Mouse (Mus musculus) kidney, adult 2 months (tissue): ENCODE measurements around the gene Trmt1l. TPM values are rescaled to one million over a fixed set of nuclear protein-coding genes. Genes with fewer than 3 reads are reported as not detected.

Source experiments
- DNase-seq: peaks from one replicate; pipeline ENCODE4 v3.0.0; 2021
- H3K27ac ChIP-seq: fragments of 200-500 bp; 2 replicates; pipeline ENCODE4 v1.5.1; 2012; ENCODE audit warnings: low read depth, low read length, control low read depth, inconsistent platforms; ENCODE audit not compliant: insufficient read depth
- H3K27me3 ChIP-seq: fragments of 200-500 bp; replicated peaks from 2 replicates; pipeline ENCODE4 v1.6.1; 2012; ENCODE audit warnings: mild to moderate bottlenecking, moderate library complexity, low read length, inconsistent platforms; ENCODE audit not compliant: control insufficient read depth, insufficient read depth
- H3K36me3 ChIP-seq: fragments of 200-500 bp; 2 replicates; pipeline ENCODE4 v1.6.1; 2012; ENCODE audit warnings: mild to moderate bottlenecking, moderate library complexity, low read length, inconsistent platforms; ENCODE audit not compliant: control insufficient read depth, insufficient read depth
- H3K4me1 ChIP-seq: fragments of 200-500 bp; 2 replicates; pipeline ENCODE4 v1.6.1; 2011; ENCODE audit warnings: low read length; ENCODE audit not compliant: control insufficient read depth, insufficient read depth
- H3K4me3 ChIP-seq: fragments of 200-500 bp; 2 replicates; pipeline ENCODE4 v1.5.1; 2011; ENCODE audit warnings: mild to moderate bottlenecking, low read depth, low read length, control low read depth; ENCODE audit not compliant: insufficient read depth
- CTCF ChIP-seq: fragments of 200-500 bp; conservative IDR thresholded peaks from 2 replicates; pipeline ENCODE4 v1.5.1; 2011; ENCODE audit warnings: low read depth, mild to moderate bottlenecking, control low read depth, low read length, moderate library complexity, mixed read lengths; ENCODE audit not compliant: insufficient read depth, insufficient read length
- POLR2A ChIP-seq: fragments of 200-500 bp; IDR thresholded peaks from one replicate; pipeline ENCODE4 v1.6.1; 2011; ENCODE audit warnings: low read depth, low read length, control low read depth
- WGBS: fragments of 180-500 bp; shearing (Covaris S2); methylation state at CpG from one replicate; pipeline ENCODE4 v1.1.7; 2018; 5-methylcytosine and 5-hydroxymethylcytosine counted together
- polyA plus RNA-seq: library from polyadenylated mRNA; depleted of rRNA; stranded (reverse); fragments of >200 nt; gene quantifications from 2 replicates; pipeline ENCODE4 v1.2.3, GENCODE M21; 2012

The Trmt1l gene
- polyA plus RNA-seq, 1 experiment = 14.7 TPM

GRCm38 (mm10) chr1:151435431-151435830 is 7.1 kb downstream of the Trmt1l start:
- peaks cover 8% of the 10 kb centered on the region for H3K36me3 ChIP-seq
- no peaks in the 10 kb centered on the region for H3K4me1 ChIP-seq
- no peak overlapping the region for H3K27ac ChIP-seq
- WGBS = 92% methylated on average over 6 of the region's 6 CpGs
- DNase-seq = no peak
- TF ChIP-seq CTCF (no peak), POLR2A (no peak)
- no peaks in the 10 kb centered on the region for H3K27me3 ChIP-seq
- H3K4me3 ChIP-seq = no peak overlapping the region

DNA sequence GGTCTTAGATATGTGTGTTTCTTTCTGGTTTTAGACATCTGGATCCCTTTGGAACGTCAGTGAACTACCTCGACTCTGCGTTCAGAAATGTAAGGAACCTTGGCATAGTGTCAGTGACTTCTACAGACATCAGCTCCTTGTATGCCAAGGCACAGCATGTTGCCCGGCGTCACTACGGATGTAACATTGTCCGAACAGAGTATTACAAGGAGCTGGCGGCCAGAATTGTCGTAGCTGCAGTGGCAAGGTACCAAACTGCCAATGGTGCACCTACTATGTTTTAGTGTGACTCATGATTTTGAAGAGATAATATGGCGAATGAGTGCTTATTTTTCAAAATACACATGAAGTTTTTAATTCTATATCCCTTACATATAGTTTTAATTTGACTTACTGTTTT is 21.5 kb downstream of the Trmt1l start:
- H3K4me3 ChIP-seq = no peak overlapping the region
- peaks cover 13% of the 10 kb centered on the region for H3K36me3 ChIP-seq
- H3K4me1 ChIP-seq = no peaks in the 10 kb centered on the region
- 96% methylated on average over 10 of the region's 10 CpGs for WGBS
- H3K27me3 ChIP-seq = no peaks in the 10 kb centered on the region
- no peak for TF ChIP-seq CTCF
- no peak for TF ChIP-seq POLR2A
- no peak overlapping the region for H3K27ac ChIP-seq
- DNase-seq = no peak

GRCm38 (mm10) chr1:151450851-151451250 is 22.5 kb downstream of the Trmt1l start:
- no peak for TF ChIP-seq CTCF
- TF ChIP-seq POLR2A = no peak
- Histone ChIP-seq H3K4me3 (no peak overlapping the region), H3K36me3 (peaks cover 10% of the 10 kb centered on the region), H3K4me1 (no peaks in the 10 kb centered on the region), H3K27ac (no peak overlapping the region), H3K27me3 (no peaks in the 10 kb centered on the region)
- WGBS = 89% methylated on average over 2 of the region's 2 CpGs
- DNase-seq = no peak

DNA sequence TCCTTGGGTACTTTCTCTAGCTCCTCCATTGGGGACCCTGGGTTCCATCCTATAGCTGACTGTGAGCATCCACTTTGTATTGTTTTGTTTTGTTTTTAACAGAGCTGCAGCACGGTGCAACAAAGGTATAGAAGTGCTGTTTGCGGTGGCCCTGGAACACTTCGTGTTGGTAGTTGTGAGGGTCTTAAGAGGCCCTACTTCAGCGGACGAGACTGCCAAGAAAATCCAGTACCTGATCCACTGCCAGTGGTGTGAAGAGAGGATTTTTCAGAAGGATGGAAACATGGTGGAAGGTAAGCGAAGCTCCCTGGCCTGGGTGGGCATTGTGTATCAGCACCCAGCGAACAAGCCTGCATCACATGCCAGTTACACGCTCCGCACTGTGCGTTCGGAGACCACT is 23.6 kb downstream of the Trmt1l start:
- H3K27me3 ChIP-seq = no peaks in the 10 kb centered on the region
- TF ChIP-seq CTCF (no peak), POLR2A (no peak)
- H3K4me1 ChIP-seq = no peaks in the 10 kb centered on the region
- 98% methylated on average over 11 of the region's 11 CpGs for WGBS
- H3K4me3 ChIP-seq = no peak overlapping the region
- no peak for DNase-seq
- peaks cover 5% of the 10 kb centered on the region for H3K36me3 ChIP-seq
- no peak overlapping the region for H3K27ac ChIP-seq

DNA sequence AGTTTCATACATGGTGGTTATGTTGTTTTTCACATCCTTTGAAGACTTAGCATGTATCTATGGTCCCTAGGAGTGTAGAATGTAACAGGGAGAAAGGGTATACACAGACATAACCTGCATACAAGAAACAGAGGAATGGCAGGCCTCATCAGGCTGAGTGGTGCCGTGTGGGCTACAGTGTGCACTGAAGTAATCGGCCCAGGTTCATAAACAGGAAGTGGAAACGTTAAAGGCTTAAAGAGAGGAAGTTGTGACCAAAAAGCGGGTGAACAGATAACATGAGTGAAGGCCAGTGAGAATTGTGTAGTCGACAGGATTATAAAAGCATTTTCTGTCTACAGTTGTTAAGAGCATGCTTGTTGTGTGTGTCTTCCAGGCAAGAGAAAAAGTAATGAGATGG is 28.7 kb downstream of the Trmt1l start:
- Histone ChIP-seq H3K27ac (no peak overlapping the region), H3K4me1 (no peaks in the 10 kb centered on the region), H3K36me3 (peaks cover 3% of the 10 kb centered on the region), H3K4me3 (no peak overlapping the region), H3K27me3 (no peaks in the 10 kb centered on the region)
- 65% methylated on average over 5 of the region's 5 CpGs for WGBS
- DNase-seq = no peak
- no peak for TF ChIP-seq POLR2A
- TF ChIP-seq CTCF = no peak

GRCm38 (mm10) chr1:151461265-151461664 is 32.9 kb downstream of the Trmt1l start:
- TF ChIP-seq POLR2A = no peak
- TF ChIP-seq CTCF = peak; percentile 35
- DNase-seq = no peak
- peaks cover 6% of the 10 kb centered on the region; the same call in 1 of the 2 replicates for H3K4me1 ChIP-seq
- no peak overlapping the region for H3K4me3 ChIP-seq
- peaks cover 3% of the 10 kb centered on the region; the same call in 1 of the 2 replicates for H3K36me3 ChIP-seq
- no peak overlapping the region for H3K27ac ChIP-seq
- no peaks in the 10 kb centered on the region for H3K27me3 ChIP-seq
- 89% methylated on average over 9 of the region's 9 CpGs for WGBS

DNA sequence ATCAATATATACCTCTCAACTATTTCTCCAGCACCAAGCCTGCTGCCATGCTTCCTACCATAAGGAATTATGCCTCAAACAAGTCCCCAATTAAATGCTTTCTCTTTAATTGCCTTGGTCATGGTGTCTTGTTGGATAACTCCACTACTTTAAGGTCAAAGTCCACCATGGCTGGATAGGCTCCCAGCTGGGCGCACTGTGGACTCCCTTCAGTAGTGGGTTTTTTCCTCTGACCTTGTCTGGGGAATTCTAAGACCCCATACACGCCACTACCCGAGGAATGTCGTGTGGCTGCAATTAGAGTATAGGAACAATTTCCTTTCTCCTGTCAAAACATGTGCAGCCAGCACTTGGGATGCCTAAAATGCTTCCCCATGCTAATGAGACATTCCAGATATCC is 36.6 kb downstream of the Trmt1l start:
- no peak for TF ChIP-seq CTCF
- no peak for TF ChIP-seq POLR2A
- Histone ChIP-seq H3K36me3 (no peaks in the 10 kb centered on the region), H3K27ac (no peak overlapping the region), H3K4me3 (no peak overlapping the region), H3K27me3 (no peaks in the 10 kb centered on the region), H3K4me1 (peaks cover 6% of the 10 kb centered on the region; the same call in 1 of the 2 replicates)
- WGBS = 17% methylated on average over 4 of the region's 4 CpGs
- DNase-seq = peak; percentile 82
